Comparison of ENCODE assay signal across 21 mouse cellular contexts in genomic region chr10:70145873-70146272, GRCm38 (mm10). TPM values are rescaled to one million over a fixed set of nuclear protein-coding genes. Genes with fewer than 3 reads are reported as not detected.
"Had no signal": no experiment of that assay in that cellular context is flagged by ENCODE, and none has a peak within 500 bp of the region (broad histone marks: within the 10 kb centered on the region; RNA-seq: fewer than 3 reads in every experiment).

No protein-coding gene starts in this region.

- H3K27me3 ChIP-seq: midbrain, embryonic 12.5 days; neural tube, embryonic 13.5 days; neural tube, embryonic 15.5 days had no signal

- H3K27ac ChIP-seq: midbrain, embryonic 10.5 days; midbrain, embryonic 12.5 days; neural tube, embryonic 13.5 days; neural tube, embryonic 15.5 days had no signal

- ATAC-seq: midbrain, embryonic 16.5 days had no signal

- DNase-seq: lung, adult 18-20 months; lung, embryonic 14.5 days; lung, postnatal 10 days; lung, postnatal 4 days; midbrain, embryonic 14.5 days; retina, postnatal 1 day; right cerebral cortex, adult 18-20 months; right cerebral cortex, postnatal 25 days; right cerebral cortex, postnatal 4 days; spleen, adult 18-20 months; thymus, adult 18-20 months; thymus, postnatal 14 days; thymus, postnatal 36 days had no signal

- H3K4me3 ChIP-seq: midbrain, embryonic 10.5 days; midbrain, embryonic 12.5 days; myocyte; neural tube, embryonic 13.5 days; neural tube, embryonic 15.5 days had no signal

- H3K4me1 ChIP-seq: midbrain, embryonic 12.5 days had no signal

- H3K9me3 ChIP-seq: midbrain, embryonic 12.5 days; neural tube, embryonic 13.5 days; neural tube, embryonic 15.5 days had no signal

RNA-seq across cellular contexts. Expression of gene Mrln, which starts 58.6 kb away (rescaled TPM):
- total RNA-seq: megakaryocyte-erythroid progenitor cell, adult 5-6 weeks had no signal
- polyA plus RNA-seq: lung, embryonic 14.5 days; midbrain, embryonic 14.5 days; midbrain, embryonic 16.5 days; small intestine, adult 2 months had no signal
